Mouse (Mus musculus) midbrain, embryonic 11.5 days (tissue): ENCODE measurements around the gene 2010300C02Rik. TPM values are rescaled to one million over a fixed set of nuclear protein-coding genes. Genes with fewer than 3 reads are reported as not detected.

Experiments used
- ATAC-seq: fragments of 200-750 bp; cut with Nextera tagmentation; 2 replicates; pipeline ENCODE4 v1.8.0; 2017; ENCODE audit warnings: moderate TSS enrichment, moderate library complexity; ENCODE audit not compliant: low FRiP score
- DNase-seq: peaks from one replicate; pipeline ENCODE4 v3.0.0; 2015; ENCODE audit warnings: low spot score; ENCODE audit errors: missing footprints
- H3K27ac ChIP-seq: fragments of 300-500 bp; sonication (generic); 2 replicates; pipeline ENCODE4 v1.5.1; 2014; ENCODE audit warnings: low read depth, low read length
- H3K27me3 ChIP-seq: fragments of 300-500 bp; sonication (generic); 2 replicates; pipeline ENCODE4 v1.6.1; 2014; ENCODE audit warnings: mild to moderate bottlenecking, low read length, moderate library complexity, mixed read lengths; ENCODE audit not compliant: control insufficient read depth, insufficient read depth
- H3K36me3 ChIP-seq: fragments of 300-500 bp; sonication (generic); 2 replicates; pipeline ENCODE4 v1.6.1; 2014; ENCODE audit warnings: mild to moderate bottlenecking, low read length, moderate library complexity, mixed read lengths; ENCODE audit not compliant: control insufficient read depth, insufficient read depth
- H3K4me1 ChIP-seq: fragments of 300-500 bp; sonication (generic); 2 replicates; pipeline ENCODE4 v1.6.1; 2014; ENCODE audit warnings: low read length; ENCODE audit not compliant: control insufficient read depth, insufficient read depth
- H3K4me2 ChIP-seq: fragments of 300-500 bp; sonication (generic); 2 replicates; pipeline ENCODE4 v1.6.1; 2014; ENCODE audit warnings: mild to moderate bottlenecking, moderate library complexity
- H3K4me3 ChIP-seq: fragments of 300-500 bp; sonication (generic); 2 replicates; pipeline ENCODE4 v1.5.1; 2014; ENCODE audit warnings: low read depth, low read length
- H3K9ac ChIP-seq: fragments of 300-500 bp; sonication (generic); 2 replicates; pipeline ENCODE4 v1.6.1; 2014; ENCODE audit warnings: low read length
- H3K9me3 ChIP-seq: fragments of 300-500 bp; sonication (generic); 2 replicates; pipeline ENCODE4 v1.6.1; 2016; ENCODE audit warnings: low read length; ENCODE audit not compliant: control insufficient read depth
- WGBS: fragments of 180-500 bp; shearing (Covaris S2); extraction: QIAGEN DNeasy Blood & Tissue Kit; methylation state at CpG from one replicate; pipeline ENCODE4 v1.1.7; 2014; 5-methylcytosine and 5-hydroxymethylcytosine counted together
- polyA plus RNA-seq: library from polyadenylated mRNA; unstranded; fragments of >200 nt; fragmentation: Nextera tagmentation; extraction: Ambion mirVana; gene quantifications from 2 replicates; pipeline ENCODE4 v1.2.1, GENCODE M21; 2014

2010300C02Rik gene
- polyA plus RNA-seq, 1 experiment from 2014 or later: 0.61 TPM

GRCm38 (mm10) chr1:37665539-37666323, 54.2 kb downstream of the 2010300C02Rik start:
- Histone ChIP-seq H3K9me3 (no peaks in the 10 kb centered on the region), H3K4me3 (no peak overlapping the region), H3K27ac (no peak overlapping the region), H3K4me2 (no peak overlapping the region), H3K36me3 (no peaks in the 10 kb centered on the region), H3K27me3 (no peaks in the 10 kb centered on the region; the same call in 1 of the 2 replicates), H3K4me1 (no peaks in the 10 kb centered on the region), H3K9ac (no peak overlapping the region)
- ATAC-seq: no peak
- DNase-seq: no peak
- WGBS: 50% methylated on average over 14 of the region's 14 CpGs

GRCm38 (mm10) chr1:37664496-37664895, 55.4 kb downstream of the 2010300C02Rik start:
- Histone ChIP-seq H3K9ac (no peak overlapping the region), H3K27me3 (no peaks in the 10 kb centered on the region; the same call in 1 of the 2 replicates), H3K9me3 (no peaks in the 10 kb centered on the region), H3K36me3 (no peaks in the 10 kb centered on the region), H3K4me2 (no peak overlapping the region), H3K4me3 (no peak overlapping the region), H3K4me1 (no peaks in the 10 kb centered on the region), H3K27ac (no peak overlapping the region)
- 69% methylated on average over 2 of the region's 2 CpGs for WGBS
- ATAC-seq: no peak
- DNase-seq: no peak

- Histone ChIP-seq H3K4me2 (no peak overlapping the region), H3K9me3 (no peaks in the 10 kb centered on the region), H3K4me3 (no peak overlapping the region), H3K27ac (no peak overlapping the region), H3K9ac (no peak overlapping the region), H3K4me1 (no peaks in the 10 kb centered on the region), H3K27me3 (no peaks in the 10 kb centered on the region; the same call in 1 of the 2 replicates), H3K36me3 (no peaks in the 10 kb centered on the region)
- 82% methylated on average over 5 of the region's 5 CpGs for WGBS
- DNase-seq (no peak), ATAC-seq (no peak)
These were observed 56.3 kb downstream of the 2010300C02Rik start for GRCm38 (mm10) chr1:37663606-37664005.

GRCm38 (mm10) chr1:37656017-37656416, 63.9 kb downstream of the 2010300C02Rik start:
- H3K4me2 ChIP-seq: no peak overlapping the region
- H3K4me3 ChIP-seq: no peak overlapping the region
- no peaks in the 10 kb centered on the region for H3K4me1 ChIP-seq
- H3K27ac ChIP-seq: no peak overlapping the region
- H3K9ac ChIP-seq: no peak overlapping the region
- no peaks in the 10 kb centered on the region for H3K27me3 ChIP-seq
- ATAC-seq (no peak), DNase-seq (no peak)
- H3K36me3 ChIP-seq: no peaks in the 10 kb centered on the region
- WGBS: 96% methylated on average over 2 of the region's 2 CpGs
- H3K9me3 ChIP-seq: no peaks in the 10 kb centered on the region; the same call in 1 of the 2 replicates

- 78% methylated on average over 5 of the region's 5 CpGs for WGBS
- no peaks in the 10 kb centered on the region for H3K4me1 ChIP-seq
- no peak for ATAC-seq
These were observed 65.9 kb downstream of the 2010300C02Rik start for GRCm38 (mm10) chr1:37653992-37654391.

GRCm38 (mm10) chr1:37647066-37647465, 72.8 kb downstream of the 2010300C02Rik start:
- Histone ChIP-seq H3K27me3 (no peaks in the 10 kb centered on the region), H3K9ac (no peak overlapping the region), H3K4me2 (no peak overlapping the region), H3K9me3 (no peaks in the 10 kb centered on the region), H3K36me3 (no peaks in the 10 kb centered on the region), H3K4me1 (no peaks in the 10 kb centered on the region), H3K4me3 (no peak overlapping the region), H3K27ac (no peak overlapping the region)
- WGBS: 84% methylated on average over 10 of the region's 10 CpGs
- ATAC-seq (no peak), DNase-seq (peak; percentile 71)

More at GRCm38 (mm10) chr1:37653992-37654391, 65.9 kb downstream of the 2010300C02Rik start:
- no peaks in the 10 kb centered on the region; the same call in 1 of the 2 replicates for H3K9me3 ChIP-seq
- no peak overlapping the region for H3K4me3 ChIP-seq
- H3K27me3 ChIP-seq: no peaks in the 10 kb centered on the region
- H3K9ac ChIP-seq: no peak overlapping the region
- DNase-seq: no peak
- no peaks in the 10 kb centered on the region for H3K36me3 ChIP-seq
- H3K27ac ChIP-seq: no peak overlapping the region
- H3K4me2 ChIP-seq: no peak overlapping the region

GRCm38 (mm10) chr1:37644501-37644900, 75.4 kb downstream of the 2010300C02Rik start:
- Histone ChIP-seq H3K4me1 (no peaks in the 10 kb centered on the region), H3K9ac (no peak overlapping the region), H3K9me3 (no peaks in the 10 kb centered on the region), H3K27ac (no peak overlapping the region), H3K36me3 (no peaks in the 10 kb centered on the region), H3K27me3 (no peaks in the 10 kb centered on the region), H3K4me3 (no peak overlapping the region), H3K4me2 (no peak overlapping the region)
- peak; percentile 28 for DNase-seq
- ATAC-seq: no peak
- 88% methylated on average over 16 of the region's 16 CpGs for WGBS

- Histone ChIP-seq H3K27ac (no peak overlapping the region), H3K4me1 (no peaks in the 10 kb centered on the region), H3K9me3 (no peaks in the 10 kb centered on the region), H3K27me3 (no peaks in the 10 kb centered on the region), H3K4me3 (no peak overlapping the region), H3K4me2 (no peak overlapping the region), H3K9ac (no peak overlapping the region), H3K36me3 (no peaks in the 10 kb centered on the region)
- 89% methylated on average over 5 of the region's 5 CpGs for WGBS
- no peak for ATAC-seq
- peak; percentile 78 for DNase-seq
These were observed 76.0 kb downstream of the 2010300C02Rik start for GRCm38 (mm10) chr1:37643794-37644365.

- DNase-seq (peak; percentile 61), ATAC-seq (no peak)
These were observed 78.5 kb downstream of the 2010300C02Rik start for GRCm38 (mm10) chr1:37641361-37641760.

More at GRCm38 (mm10) chr1:37641361-37641760, 78.5 kb downstream of the 2010300C02Rik start:
- WGBS: 90% methylated on average over 11 of the region's 11 CpGs
- no peaks in the 10 kb centered on the region for H3K4me1 ChIP-seq
- H3K4me2 ChIP-seq: no peak overlapping the region
- no peak overlapping the region for H3K27ac ChIP-seq
- no peaks in the 10 kb centered on the region for H3K36me3 ChIP-seq
- no peak overlapping the region for H3K4me3 ChIP-seq
- no peaks in the 10 kb centered on the region for H3K9me3 ChIP-seq
- no peak overlapping the region for H3K9ac ChIP-seq
- H3K27me3 ChIP-seq: no peaks in the 10 kb centered on the region
